Mouse (Mus musculus): ENCODE data around the gene Gpr89. TPM values are rescaled to one million over a fixed set of nuclear protein-coding genes. Genes with fewer than 3 reads are reported as not detected.

Gene Gpr89
- polyA plus RNA-seq (2012; rRNA removed), result 17.3 and 19.5 TPM in 2 replicates

- peak; percentile 94 for DNase-seq
- TF ChIP-seq CTCF (IDR thresholded peaks at IDR 0.05; ENCODE audit: borderline replicate concordance, control insufficient read depth, extremely low read depth, insufficient read depth, low read length, poor library complexity) (no peak), POLR2A (IDR thresholded peaks at IDR 0.05; ENCODE audit: control insufficient read depth, extremely low read depth, insufficient read depth, low read length, poor library complexity) (0 out of 2 replicates have a peak, but pooled peaks have one; percentile 26)
- Histone ChIP-seq H3K27ac (ENCODE audit: control insufficient read depth, insufficient read depth, low read length) (no peak within 1 kb of the TSS), H3K4me1 (replicated peaks; ENCODE audit: control insufficient read depth, insufficient read depth, low read length) (no peaks in the 10 kb centered on the region; the same call in 1 of the 2 replicates), H3K27me3 (ENCODE audit: control insufficient read depth, insufficient read depth, low read length) (no peaks in the 10 kb centered on the region), H3K4me3 (ENCODE audit: control insufficient read depth, insufficient read depth, low read length) (peak within 1 kb of the TSS; percentile 93), H3K36me3 (ENCODE audit: control insufficient read depth, insufficient read depth, low read length) (no peaks in the 10 kb centered on the region)
- under 1% methylated on average over 40 of the region's 40 CpGs for WGBS
These were observed at the start of gene Gpr89 for GRCm38 (mm10) chr3:96904851-96905541. Gene Gpr89 (minus strand): TSS chr3:96905346.

- Histone ChIP-seq H3K4me1 (replicated peaks; ENCODE audit: control insufficient read depth, insufficient read depth, low read length) (no peaks in the 10 kb centered on the region), H3K27me3 (ENCODE audit: control insufficient read depth, insufficient read depth, low read length) (no peaks in the 10 kb centered on the region), H3K27ac (ENCODE audit: control insufficient read depth, insufficient read depth, low read length) (no peak overlapping the region), H3K36me3 (ENCODE audit: control insufficient read depth, insufficient read depth, low read length) (no peaks in the 10 kb centered on the region), H3K4me3 (ENCODE audit: control insufficient read depth, insufficient read depth, low read length) (no peak overlapping the region)
- 76% methylated on average over 14 of the region's 14 CpGs for WGBS
- no peak for TF ChIP-seq POLR2A (IDR thresholded peaks at IDR 0.05; ENCODE audit: control insufficient read depth, extremely low read depth, insufficient read depth, low read length, poor library complexity)
- TF ChIP-seq CTCF (IDR thresholded peaks at IDR 0.05; ENCODE audit: borderline replicate concordance, control insufficient read depth, extremely low read depth, insufficient read depth, low read length, poor library complexity), result no peak
- DNase-seq, result no peak
These were observed 48.5 kb upstream of the Gpr89 start for GRCm38 (mm10) chr3:96953489-96954233.

- TF ChIP-seq POLR2A (IDR thresholded peaks at IDR 0.05; ENCODE audit: control insufficient read depth, extremely low read depth, insufficient read depth, low read length, poor library complexity) (no peak), CTCF (IDR thresholded peaks at IDR 0.05; ENCODE audit: borderline replicate concordance, control insufficient read depth, extremely low read depth, insufficient read depth, low read length, poor library complexity) (no peak)
- no peak overlapping the region for H3K27ac ChIP-seq (ENCODE audit: control insufficient read depth, insufficient read depth, low read length)
- no peak for DNase-seq
- peaks cover 3% of the 10 kb centered on the region; the same call in 1 of the 2 replicates for H3K4me1 ChIP-seq (replicated peaks; ENCODE audit: control insufficient read depth, insufficient read depth, low read length)
- H3K4me3 ChIP-seq (ENCODE audit: control insufficient read depth, insufficient read depth, low read length), result no peak overlapping the region
- WGBS, result 60% methylated on average over 2 of the region's 2 CpGs
- no peaks in the 10 kb centered on the region for H3K27me3 ChIP-seq (ENCODE audit: control insufficient read depth, insufficient read depth, low read length)
- no peaks in the 10 kb centered on the region for H3K36me3 ChIP-seq (ENCODE audit: control insufficient read depth, insufficient read depth, low read length)
These were observed 37.6 kb upstream of the Gpr89 start for GRCm38 (mm10) chr3:96942706-96943105.

GRCm38 (mm10) chr3:96938738-96939137 is 33.6 kb upstream of the Gpr89 start:
- 15% methylated on average over 11 of the region's 11 CpGs for WGBS
- H3K27ac ChIP-seq (ENCODE audit: control insufficient read depth, insufficient read depth, low read length), result no peak overlapping the region
- peaks cover 3% of the 10 kb centered on the region; the same call in 1 of the 2 replicates for H3K4me1 ChIP-seq (replicated peaks; ENCODE audit: control insufficient read depth, insufficient read depth, low read length)
- no peak overlapping the region for H3K4me3 ChIP-seq (ENCODE audit: control insufficient read depth, insufficient read depth, low read length)
- no peaks in the 10 kb centered on the region for H3K27me3 ChIP-seq (ENCODE audit: control insufficient read depth, insufficient read depth, low read length)
- DNase-seq, result peak; percentile 87
- no peaks in the 10 kb centered on the region for H3K36me3 ChIP-seq (ENCODE audit: control insufficient read depth, insufficient read depth, low read length)
- TF ChIP-seq POLR2A (IDR thresholded peaks at IDR 0.05; ENCODE audit: control insufficient read depth, extremely low read depth, insufficient read depth, low read length, poor library complexity), result no peak
- TF ChIP-seq CTCF (IDR thresholded peaks at IDR 0.05; ENCODE audit: borderline replicate concordance, control insufficient read depth, extremely low read depth, insufficient read depth, low read length, poor library complexity), result peak; percentile 78; the same call in 1 of the 2 replicates

- Histone ChIP-seq H3K4me1 (replicated peaks; ENCODE audit: control insufficient read depth, insufficient read depth, low read length) (peaks cover 3% of the 10 kb centered on the region; the same call in 1 of the 2 replicates), H3K36me3 (ENCODE audit: control insufficient read depth, insufficient read depth, low read length) (no peaks in the 10 kb centered on the region), H3K27ac (ENCODE audit: control insufficient read depth, insufficient read depth, low read length) (no peak overlapping the region), H3K27me3 (ENCODE audit: control insufficient read depth, insufficient read depth, low read length) (no peaks in the 10 kb centered on the region), H3K4me3 (ENCODE audit: control insufficient read depth, insufficient read depth, low read length) (no peak overlapping the region)
- no peak for TF ChIP-seq POLR2A (IDR thresholded peaks at IDR 0.05; ENCODE audit: control insufficient read depth, extremely low read depth, insufficient read depth, low read length, poor library complexity)
- no peak for TF ChIP-seq CTCF (IDR thresholded peaks at IDR 0.05; ENCODE audit: borderline replicate concordance, control insufficient read depth, extremely low read depth, insufficient read depth, low read length, poor library complexity)
- DNase-seq, result no peak
- WGBS, result 70% methylated on average over 5 of the region's 5 CpGs
These were observed 32.5 kb upstream of the Gpr89 start for GRCm38 (mm10) chr3:96937606-96938005.

GRCm38 (mm10) chr3:96936241-96936640 is 31.1 kb upstream of the Gpr89 start:
- Histone ChIP-seq H3K36me3 (ENCODE audit: control insufficient read depth, insufficient read depth, low read length) (no peaks in the 10 kb centered on the region), H3K4me3 (ENCODE audit: control insufficient read depth, insufficient read depth, low read length) (no peak overlapping the region), H3K4me1 (replicated peaks; ENCODE audit: control insufficient read depth, insufficient read depth, low read length) (peaks cover 3% of the 10 kb centered on the region; the same call in 1 of the 2 replicates), H3K27ac (ENCODE audit: control insufficient read depth, insufficient read depth, low read length) (no peak overlapping the region), H3K27me3 (ENCODE audit: control insufficient read depth, insufficient read depth, low read length) (no peaks in the 10 kb centered on the region)
- peak; percentile 21 for DNase-seq
- TF ChIP-seq POLR2A (IDR thresholded peaks at IDR 0.05; ENCODE audit: control insufficient read depth, extremely low read depth, insufficient read depth, low read length, poor library complexity) (no peak), CTCF (IDR thresholded peaks at IDR 0.05; ENCODE audit: borderline replicate concordance, control insufficient read depth, extremely low read depth, insufficient read depth, low read length, poor library complexity) (no peak)
- 5% methylated on average over 6 of the region's 6 CpGs for WGBS

Data from thymus, adult 2 months (tissue).